Mouse (Mus musculus) small intestine, adult 2 months (tissue): ENCODE measurements around the gene Slc9c1.

Source experiments
- CTCF ChIP-seq: fragments of 200-500 bp; IDR thresholded peaks from 2 replicates; pipeline ENCODE4 v1.5.1; 2012; ENCODE audit warnings: low read depth, mild to moderate bottlenecking, control low read depth, inconsistent platforms, low read length, moderate library complexity, mixed read lengths; ENCODE audit not compliant: insufficient replicate concordance, insufficient read length; ENCODE audit errors: extremely low read depth
- POLR2A ChIP-seq: fragments of 200-500 bp; IDR thresholded peaks from 2 replicates; pipeline ENCODE4 v1.6.1; 2012; ENCODE audit warnings: low read depth, mild to moderate bottlenecking, control low read depth, inconsistent platforms, low read length, moderate library complexity

GRCm38 (mm10) chr16:45579883-45580282 is 44.8 kb downstream of the Slc9c1 start:
- TF ChIP-seq CTCF (peak; percentile 21; the same call in 1 of the 2 replicates), POLR2A (no peak)
